Mouse (Mus musculus) effector memory CD4-positive, alpha-beta T cell, adult 7 months (primary cell): Measurements from ENCODE around the gene Scgb1b10. TPM values are rescaled to one million over a fixed set of nuclear protein-coding genes. Genes with fewer than 3 reads are reported as not detected.

ENCODE experiments used
- polyA plus RNA-seq: library from polyadenylated mRNA; unstranded; fragments of 100-300 nt; shearing (Covaris generic); gene quantifications from one replicate; pipeline ENCODE4 v1.2.1, GENCODE M21; 2017

The Scgb1b10 gene
- polyA plus RNA-seq: not detected

DNA sequence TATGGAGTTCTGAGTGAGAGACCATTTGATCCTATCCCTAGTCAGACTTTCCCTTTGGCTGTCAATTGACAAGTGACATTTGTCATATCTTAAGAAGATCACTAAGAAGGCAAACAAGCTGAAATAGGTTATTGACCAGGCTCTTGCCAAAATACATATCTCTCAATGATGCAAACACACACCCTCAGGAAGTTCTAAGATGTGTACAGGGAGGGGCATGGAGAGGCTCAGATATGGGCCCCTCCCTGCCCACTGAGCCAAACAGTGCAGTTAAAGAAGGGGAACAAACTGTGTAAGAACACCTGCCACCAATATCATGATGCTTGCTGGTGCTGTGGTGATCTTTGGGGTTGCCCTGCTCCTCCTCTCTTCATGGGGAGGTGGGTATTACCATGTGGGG is at the start of gene Scgb1b10:
TSS of gene Scgb1b10 (plus strand) at position 301 of the 400 bp plus-strand sequence.

Other genes with a start within 250 kb of the Scgb1b10 start
- gene Scgb2b11, start 110.3 kb downstream of the Scgb1b10 start, polyA plus RNA-seq: not detected
- gene Scgb1b11, start 122.0 kb downstream of the Scgb1b10 start, polyA plus RNA-seq: not detected
- not detected for gene Scgb2b12, start 226.4 kb downstream of the Scgb1b10 start, polyA plus RNA-seq
- not detected for gene Scgb1b12, start 233.3 kb downstream of the Scgb1b10 start, polyA plus RNA-seq